In genomic region chr2:32165040-32165800, GRCm38 (mm10) we compare ENCODE assay signal across 10 mouse cellular contexts. TPM values are rescaled to one million over a fixed set of nuclear protein-coding genes. Genes with fewer than 3 reads are reported as not detected.
DNase-seq lines count a peak whose midpoint lies in the region; ATAC-seq lines count a peak whose summit lies in the region.
"Had no signal": no experiment of that assay in that cellular context is flagged by ENCODE, and none has a peak within 500 bp of the region (broad histone marks: within the 10 kb centered on the region; RNA-seq: fewer than 3 reads in every experiment).

No protein-coding gene starts in this region.

- H3K27ac ChIP-seq in hindbrain, embryonic 13.5 days: 0 out of 2 replicates have a peak overlapping the region, but pooled peaks have one; percentile 37
- no peak overlapping the region for H3K27ac ChIP-seq in hindbrain, embryonic 12.5 days

- peaks cover 74% of the 10 kb centered on the region for H3K4me1 ChIP-seq in hindbrain, embryonic 13.5 days (replicated peaks)
- peaks cover 70% of the 10 kb centered on the region for H3K4me1 ChIP-seq in hindbrain, embryonic 12.5 days

- intact Hi-C loops in gastrocnemius, postnatal 14 days (cut with DNase I; ENCODE audit: low total_unique reads): no loop called here

- ATAC-seq in hindbrain, embryonic 13.5 days (ENCODE audit: low FRiP score): no peak
- ATAC-seq in hindbrain, embryonic 12.5 days (ENCODE audit: low FRiP score): no peak
- no peak for ATAC-seq in megakaryocyte progenitor cell, adult 5-6 weeks (replicated peaks; ENCODE audit: poor library complexity)

- no peaks in the 10 kb centered on the region for H3K9me3 ChIP-seq in hindbrain, embryonic 13.5 days
- H3K9me3 ChIP-seq in hindbrain, embryonic 12.5 days (replicated peaks): no peaks in the 10 kb centered on the region

- H3K36me3 ChIP-seq in hindbrain, embryonic 13.5 days: 0 out of 2 replicates have a peak, but pooled peaks cover 2% of the 10 kb centered on the region
- H3K36me3 ChIP-seq in hindbrain, embryonic 12.5 days: no peaks in the 10 kb centered on the region; the same call in 1 of the 2 replicates

- no peak overlapping the region for H3K9ac ChIP-seq in hindbrain, embryonic 13.5 days
- H3K9ac ChIP-seq in hindbrain, embryonic 12.5 days: no peak overlapping the region
- H3K9ac ChIP-seq: lung, embryonic 14.5 days had no signal

- H3K27me3 ChIP-seq in hindbrain, embryonic 13.5 days: no peaks in the 10 kb centered on the region
- no peaks in the 10 kb centered on the region for H3K27me3 ChIP-seq in hindbrain, embryonic 12.5 days

- H3K4me3 ChIP-seq in hindbrain, embryonic 13.5 days: no peak overlapping the region
- H3K4me3 ChIP-seq in hindbrain, embryonic 12.5 days: no peak overlapping the region
- H3K4me3 ChIP-seq: myocyte had no signal

- H3K4me2 ChIP-seq in hindbrain, embryonic 13.5 days: no peak overlapping the region
- no peak overlapping the region for H3K4me2 ChIP-seq in hindbrain, embryonic 12.5 days (replicated peaks)
- H3K4me2 ChIP-seq: lung, embryonic 14.5 days had no signal

- DNase-seq in urinary bladder, postnatal 14 days (ENCODE audit: low spot score): peak; percentile 46
- DNase-seq in urinary bladder, adult 2 months (ENCODE audit: low spot score): no peak
- DNase-seq in kidney, postnatal 36 days: peak; percentile 76 to 79
- DNase-seq in right cerebral cortex, postnatal 4 days: no peak
- no peak for DNase-seq in gastrocnemius, postnatal 14 days
- DNase-seq: lung, embryonic 14.5 days had no signal

- 88% methylated on average over 11 of the region's 11 CpGs for WGBS in hindbrain, embryonic 13.5 days
- WGBS in hindbrain, embryonic 12.5 days: 85% methylated on average over 11 of the region's 11 CpGs

RNA-seq across cellular contexts. Expression of gene Prrc2b, which starts 14.3 kb away (rescaled TPM):
- polyA plus RNA-seq in hindbrain, embryonic 13.5 days (2015; fragmentation: Nextera tagmentation; extraction: Ambion mirVana): 65.8 and 68.8 TPM in 2 replicates
- polyA plus RNA-seq in hindbrain, embryonic 12.5 days (2016; fragmentation: Nextera tagmentation; extraction: Ambion mirVana): 111 and 114 TPM in 2 replicates
- polyA plus RNA-seq in urinary bladder, adult 2 months (2012; rRNA removed): 34.1 and 53.6 TPM in 2 replicates
- total RNA-seq in megakaryocyte progenitor cell, adult 5-6 weeks (2015): 37.5 and 37.8 TPM in 2 replicates
- total RNA-seq in megakaryocyte progenitor cell, adult 5-6 weeks (2017): 16.6 and 18.2 TPM in 2 replicates
- total RNA-seq in gastrocnemius, postnatal 14 days (2021): 10 to 100 TPM; 79.2 to 83.9 TPM

Comparison
In these comparisons a context has a peak if more than half of its experiments do, and no peak if none do; other contexts are left out.
1. DNase-seq: peak in urinary bladder, postnatal 14 days (single experiment) and kidney, postnatal 36 days (2 of 2); none in urinary bladder, adult 2 months (single experiment), right cerebral cortex, postnatal 4 days (single experiment) and gastrocnemius, postnatal 14 days (single experiment).